Mouse (Mus musculus) embryo, embryonic 11 days (tissue): ENCODE data around the gene Babam1.

Experiments
- DNase-seq: peaks from one replicate; pipeline ENCODE4 v3.0.0-alpha.2; 2015

Babam1 gene

GRCm38 (mm10) chr8:71396639-71397305 is at the start of gene Babam1:
Babam1 (plus strand) TSS chr8:71396861.
- peak; percentile 96 for DNase-seq

GRCm38 (mm10) chr8:71351117-71351516 is 45.5 kb upstream of the Babam1 start:
- DNase-seq: no peak

GRCm38 (mm10) chr8:71351520-71351919 is 45.1 kb upstream of the Babam1 start:
- DNase-seq: no peak

GRCm38 (mm10) chr8:71358026-71358425 is 38.6 kb upstream of the Babam1 start:
- DNase-seq: no peak

- DNase-seq: peak; percentile 96
These were observed 29.7 kb upstream of the Babam1 start, which contains the start of gene Use1 for GRCm38 (mm10) chr8:71366771-71367528. Use1 (plus strand) TSS chr8:71366848.

- no peak for DNase-seq
These were observed 29.0 kb upstream of the Babam1 start for GRCm38 (mm10) chr8:71367529-71368176.

GRCm38 (mm10) chr8:71368366-71368765 is 28.3 kb upstream of the Babam1 start:
- no peak for DNase-seq

- DNase-seq: no peak
These were observed 27.5 kb upstream of the Babam1 start for GRCm38 (mm10) chr8:71369040-71369718.

GRCm38 (mm10) chr8:71370711-71371235 is 25.9 kb upstream of the Babam1 start:
- no peak for DNase-seq

GRCm38 (mm10) chr8:71371236-71371848 is 25.3 kb upstream of the Babam1 start, which contains the start of gene Ocel1:
Ocel1 (plus strand) TSS chr8:71371298.
- peak; percentile 99 for DNase-seq

GRCm38 (mm10) chr8:71372427-71372826 is 24.2 kb upstream of the Babam1 start:
- DNase-seq: no peak

GRCm38 (mm10) chr8:71373000-71373399 is 23.7 kb upstream of the Babam1 start:
- no peak for DNase-seq

GRCm38 (mm10) chr8:71374616-71375206 is 21.9 kb upstream of the Babam1 start:
- DNase-seq: peak; percentile 39

GRCm38 (mm10) chr8:71375581-71376422 is 20.9 kb upstream of the Babam1 start:
- peak; percentile 77 for DNase-seq

- peak; percentile 30 for DNase-seq
These were observed 20.1 kb upstream of the Babam1 start for GRCm38 (mm10) chr8:71376423-71377030.

- no peak for DNase-seq
These were observed 17.7 kb upstream of the Babam1 start for GRCm38 (mm10) chr8:71379008-71379407.

- peak; percentile 29 for DNase-seq
These were observed 17.1 kb upstream of the Babam1 start for GRCm38 (mm10) chr8:71379512-71380075.

GRCm38 (mm10) chr8:71380178-71381171 is 16.2 kb upstream of the Babam1 start:
- DNase-seq: peak; percentile 42
